Mouse (Mus musculus): ENCODE measurements around the gene Gm21818.
"Not testable (repeated sequence)": the region's sequence is repeated elsewhere in the genome, so short reads cannot be mapped to it uniquely, and the experiment has no call there.

The Gm21818 gene

DNA sequence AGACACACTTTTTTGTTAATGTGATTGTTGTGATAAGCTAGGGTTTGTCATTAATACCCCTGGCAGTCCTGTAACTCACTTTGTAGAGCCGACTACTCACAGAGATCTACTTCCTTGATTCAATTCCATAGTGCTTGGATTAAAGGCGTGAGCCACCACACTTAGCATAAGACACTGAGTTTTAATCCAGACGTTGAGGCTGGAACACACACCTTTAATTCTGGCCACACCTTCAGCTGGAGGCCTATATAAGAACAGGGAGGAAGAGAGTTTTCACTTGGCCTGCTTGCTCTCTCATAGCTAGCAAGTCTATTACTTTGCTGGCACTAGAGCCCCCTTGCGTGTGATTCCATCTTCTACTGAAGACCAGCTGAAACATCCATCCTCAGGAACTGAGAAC, at the start of gene Gm21818:
Gm21818 (plus strand) TSS at position 301 of the 400 bp plus-strand sequence.
- DNase-seq (ENCODE audit: low spot score in 2 of 2), result not testable (repeated sequence)

DNA sequence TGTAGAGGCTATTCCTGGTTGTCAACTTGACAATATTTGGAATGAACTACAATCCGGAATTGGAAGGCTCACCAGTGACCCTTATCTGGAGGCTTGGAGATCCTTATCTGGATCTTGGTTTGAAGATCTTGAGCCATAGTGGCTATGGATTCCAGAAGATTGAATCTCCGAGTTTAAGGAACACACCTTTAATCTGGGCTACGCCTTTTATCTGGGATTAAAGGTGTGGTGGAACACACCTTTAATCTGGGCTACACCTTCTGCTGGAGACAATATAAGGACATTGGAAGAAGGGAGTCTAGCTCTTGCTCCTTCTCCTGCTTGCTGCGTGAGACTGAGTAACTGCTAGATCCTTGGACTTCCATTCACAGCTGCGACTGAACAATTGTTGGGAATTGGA, 32.3 kb upstream of the Gm21818 start, which contains the start of gene Gm20767:
Gm20767 (plus strand) TSS at position 301 of the 400 bp plus-strand sequence.
- not testable (repeated sequence) for DNase-seq (ENCODE audit: low spot score in 2 of 2)

DNA sequence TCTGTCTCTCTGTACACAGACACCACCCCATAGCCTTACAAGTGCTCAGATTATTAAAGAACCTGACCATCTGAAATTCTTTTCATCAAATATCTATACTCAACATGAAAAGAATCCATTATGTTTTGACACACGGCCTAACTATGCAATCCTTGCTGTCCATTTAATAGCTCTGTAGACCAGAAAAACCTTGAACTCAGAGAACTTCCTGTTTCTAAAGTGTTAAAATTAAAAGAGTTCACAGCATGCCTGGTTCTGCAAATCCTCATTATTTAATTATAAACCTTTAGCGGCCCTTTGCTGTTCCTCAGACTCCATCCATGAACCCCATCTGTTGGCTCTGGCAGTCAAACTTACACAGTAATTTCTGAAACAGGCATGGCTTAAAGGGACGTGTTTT, 29.9 kb upstream of the Gm21818 start:
- not testable (repeated sequence) for DNase-seq (ENCODE audit: low spot score in 2 of 2)

DNA sequence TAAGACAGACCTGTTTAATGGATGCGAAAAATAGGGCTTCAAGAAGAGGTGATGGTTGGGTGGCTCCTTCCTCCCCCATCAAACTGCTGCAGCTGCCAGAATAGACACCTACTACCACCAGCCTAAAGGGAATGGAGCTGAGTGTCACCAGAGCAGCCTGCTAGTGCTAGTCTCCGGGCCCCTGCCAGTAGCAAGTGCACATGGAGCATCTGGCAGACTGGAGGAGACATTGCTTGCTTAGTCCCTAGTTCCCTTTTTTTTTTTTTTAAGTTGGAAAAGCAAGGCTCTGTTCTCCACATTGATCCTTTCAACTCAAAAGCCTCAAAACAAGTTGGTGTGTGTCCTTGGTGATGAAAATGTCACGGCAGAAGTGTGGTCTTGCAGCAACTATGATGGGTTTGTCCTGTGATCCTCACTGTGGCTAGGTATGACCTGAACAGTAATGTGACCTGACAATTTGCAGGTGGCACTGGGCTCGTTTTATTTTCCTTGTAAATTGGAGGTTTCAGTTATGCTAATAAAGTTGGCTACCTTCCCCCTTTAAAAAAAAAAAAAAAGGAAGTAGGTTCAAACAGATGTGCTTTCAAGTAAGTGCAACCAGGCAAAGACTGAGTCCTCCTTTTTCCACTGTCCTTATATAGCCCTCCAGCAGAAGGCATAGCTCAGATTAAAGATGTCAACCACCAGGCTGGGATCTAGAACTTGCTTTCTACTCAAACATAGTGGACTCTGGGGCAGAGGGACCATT, 22.4 kb upstream of the Gm21818 start:
- DNase-seq (ENCODE audit: low spot score in 2 of 2), result not testable (repeated sequence)

DNA sequence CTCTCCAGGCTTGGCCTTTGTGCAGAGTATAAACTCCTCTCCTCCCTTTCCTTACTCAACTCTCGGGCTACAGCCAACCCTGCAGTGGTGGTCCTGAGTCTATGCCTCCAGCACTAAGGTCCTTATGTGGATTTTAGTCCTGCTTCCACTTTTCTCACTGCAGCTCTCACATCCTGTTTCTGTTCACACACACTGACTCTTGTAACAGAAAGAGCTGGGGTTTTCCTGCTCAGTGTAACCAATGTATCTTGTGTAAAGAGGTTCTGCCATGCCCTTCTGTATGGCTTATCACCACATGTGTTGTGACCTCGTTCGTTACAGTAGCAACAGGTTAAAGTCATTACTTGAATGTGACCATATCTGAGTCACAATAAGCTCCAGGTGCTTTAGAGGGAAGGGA, 21.6 kb upstream of the Gm21818 start:
- DNase-seq (ENCODE audit: low spot score in 2 of 2), result not testable (repeated sequence)

DNA sequence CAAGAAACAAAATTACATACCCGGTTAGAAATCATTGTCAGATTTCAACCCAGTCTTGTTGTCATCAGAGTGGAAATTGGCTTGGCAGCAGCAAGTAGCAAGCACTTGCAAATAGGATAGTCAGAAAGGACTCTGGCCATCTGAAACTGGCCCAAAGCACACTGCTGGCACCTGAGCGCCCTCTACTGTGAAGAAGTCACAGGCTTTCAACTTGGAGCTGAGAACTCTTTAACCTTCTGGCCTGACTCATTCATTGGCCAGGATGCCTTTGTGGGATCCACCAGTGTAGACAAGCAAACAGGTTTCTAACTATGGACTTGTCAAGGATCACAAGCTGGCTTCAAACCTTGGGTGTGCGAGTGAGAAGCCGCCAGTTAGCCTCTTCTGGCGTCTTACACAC, 3.9 kb upstream of the Gm21818 start:
- DNase-seq (ENCODE audit: low spot score in 2 of 2), result not testable (repeated sequence)

DNA sequence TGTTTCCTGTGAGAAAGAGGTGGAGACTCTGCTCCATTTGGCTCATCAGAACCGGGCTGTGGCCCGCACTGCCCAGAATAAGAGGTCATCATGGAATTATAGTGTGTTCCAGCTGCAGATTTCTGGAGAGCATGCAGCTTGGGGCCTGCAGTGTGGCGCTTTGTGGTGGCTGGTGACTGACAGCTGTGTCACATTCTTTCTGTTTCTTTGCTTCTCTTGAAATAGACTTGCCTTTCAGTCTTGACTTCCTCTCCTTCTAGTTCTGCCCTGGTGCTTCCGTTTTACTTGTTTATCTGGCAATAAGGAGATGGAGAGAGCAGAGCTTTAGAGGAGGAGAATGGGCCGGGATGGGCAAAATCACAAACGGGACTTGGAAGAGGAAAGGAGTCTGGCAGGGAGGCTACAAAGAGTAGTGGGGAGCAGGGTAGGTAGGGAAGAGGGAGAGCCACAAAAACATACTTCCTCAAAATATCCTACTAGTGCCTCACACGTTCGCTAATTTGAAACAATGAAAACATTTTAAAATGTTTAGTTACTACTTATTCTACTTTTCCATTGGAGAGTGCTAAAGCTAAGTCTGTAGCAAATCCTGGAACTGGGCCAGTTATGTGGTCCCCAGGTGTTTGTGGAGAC, 24.1 kb downstream of the Gm21818 start:
- DNase-seq (ENCODE audit: low spot score in 2 of 2), result not testable (repeated sequence)

DNA sequence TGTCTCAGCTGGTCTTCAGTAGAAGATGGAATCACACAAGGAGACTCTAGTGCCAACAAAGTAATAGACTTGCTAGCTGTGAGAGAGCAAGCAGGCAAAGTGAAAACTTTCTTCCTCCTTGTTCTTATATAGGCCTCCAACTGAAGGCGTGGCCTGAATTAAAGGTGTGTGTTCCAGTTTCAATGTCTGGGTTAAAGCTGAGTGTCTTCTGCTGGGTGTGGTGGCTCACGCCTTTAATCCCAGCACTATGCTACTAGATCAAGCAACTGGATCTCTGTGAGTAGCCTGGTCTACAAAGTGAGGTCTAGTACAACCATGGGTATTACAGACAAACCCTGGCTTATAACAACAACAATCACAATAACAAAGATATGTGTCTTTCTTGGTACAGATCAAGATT, 43.6 kb downstream of the Gm21818 start, which contains the start of gene Gm21762:
Gm21762 (minus strand) TSS at position 101 of the 400 bp plus-strand sequence.
- not testable (repeated sequence) for DNase-seq (ENCODE audit: low spot score in 2 of 2)

DNA sequence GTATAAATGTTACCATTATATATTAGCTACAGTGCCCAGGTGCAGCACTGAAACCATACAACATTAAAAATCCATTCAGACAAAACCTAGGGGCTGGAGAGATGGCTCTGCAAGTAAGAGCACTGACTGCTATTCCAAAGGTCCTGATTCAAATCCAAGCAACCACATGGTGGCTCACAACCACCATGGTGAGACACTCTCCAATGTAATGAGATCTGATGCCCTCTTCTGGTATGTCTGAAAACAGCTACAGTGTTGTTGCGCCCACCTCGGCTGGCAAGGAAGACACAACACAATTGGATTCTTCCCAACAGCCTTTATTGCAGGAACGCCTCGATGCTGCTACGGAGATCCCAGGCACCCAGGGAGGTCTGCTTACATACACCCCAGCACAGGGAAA, 48.7 kb downstream of the Gm21818 start:
- not testable (repeated sequence) for DNase-seq (ENCODE audit: low spot score in 2 of 2)

DNA sequence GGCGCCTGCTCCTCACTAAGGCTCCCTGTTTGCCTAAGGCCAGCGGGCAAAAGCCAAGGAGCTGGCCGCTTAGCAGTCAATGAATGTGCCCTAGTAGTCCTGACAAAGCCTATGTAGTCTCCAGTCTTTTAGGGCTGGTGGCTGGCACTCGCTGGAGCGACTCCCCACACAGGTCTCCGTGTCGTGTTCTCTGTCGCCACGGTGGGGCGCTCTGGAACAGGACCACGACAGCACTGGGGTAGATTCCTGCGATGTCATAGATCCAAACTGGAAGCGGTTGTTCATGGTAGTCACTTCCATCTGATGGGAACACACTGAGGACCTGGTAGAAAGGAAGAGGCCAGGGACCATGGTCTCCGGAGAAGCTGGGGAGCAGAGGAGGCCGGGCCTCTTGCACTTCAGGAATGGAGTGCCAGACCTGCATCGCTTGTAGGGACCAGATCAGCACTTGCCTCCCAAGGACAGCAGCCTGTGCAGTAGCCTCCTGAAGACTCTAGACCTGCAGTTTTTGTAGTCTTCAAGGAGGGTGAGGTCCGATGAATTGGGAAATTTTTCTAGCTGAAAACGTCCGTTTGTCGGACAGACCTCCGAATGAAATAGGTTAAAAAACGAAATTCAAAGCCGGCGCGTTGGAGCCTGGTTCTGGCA, 50.9 kb downstream of the Gm21818 start:
- DNase-seq (ENCODE audit: low spot score in 2 of 2), result not testable (repeated sequence)
